Mouse (Mus musculus) liver, embryonic 12.5 days (tissue): Measurements from ENCODE around the gene V1ra8. TPM values are rescaled to one million over a fixed set of nuclear protein-coding genes. Genes with fewer than 3 reads are reported as not detected.
"Not testable (repeated sequence)": the region's sequence is repeated elsewhere in the genome, so short reads cannot be mapped to it uniquely, and the experiment has no call there.

Experiments used
- ATAC-seq: fragments of 200-750 bp; cut with Nextera tagmentation; 2 replicates; pipeline ENCODE4 v1.8.0; 2017; ENCODE audit warnings: moderate number of reproducible peaks, mild to moderate bottlenecking, moderate library complexity
- H3K27ac ChIP-seq: fragments of 300-500 bp; sonication (generic); 2 replicates; pipeline ENCODE4 v1.5.1; 2016; ENCODE audit warnings: mild to moderate bottlenecking
- H3K27me3 ChIP-seq: fragments of 300-500 bp; sonication (generic); replicated peaks from 2 replicates; pipeline ENCODE4 v1.6.1; 2016; ENCODE audit warnings: mild to moderate bottlenecking, moderate library complexity
- H3K36me3 ChIP-seq: fragments of 300-500 bp; sonication (generic); 2 replicates; pipeline ENCODE4 v1.6.1; 2016; ENCODE audit warnings: mild to moderate bottlenecking, moderate library complexity
- H3K4me1 ChIP-seq: fragments of 300-500 bp; sonication (generic); 2 replicates; pipeline ENCODE4 v1.6.1; 2016
- H3K4me2 ChIP-seq: fragments of 300-500 bp; sonication (generic); 2 replicates; pipeline ENCODE4 v1.6.1; 2016; ENCODE audit warnings: mild to moderate bottlenecking, moderate library complexity
- H3K4me3 ChIP-seq: fragments of 300-500 bp; sonication (generic); 2 replicates; pipeline ENCODE4 v1.5.1; 2016; ENCODE audit warnings: mild to moderate bottlenecking, moderate library complexity
- H3K9ac ChIP-seq: fragments of 300-500 bp; sonication (generic); 2 replicates; pipeline ENCODE4 v1.6.1; 2016; ENCODE audit warnings: mild to moderate bottlenecking, moderate library complexity
- H3K9me3 ChIP-seq: fragments of 300-500 bp; sonication (generic); replicated peaks from 2 replicates; pipeline ENCODE4 v1.6.1; 2016; ENCODE audit warnings: mild to moderate bottlenecking, moderate library complexity
- WGBS: fragments of 180-500 bp; shearing (Covaris S2); methylation state at CpG from one replicate; pipeline ENCODE4 v1.1.7; 2016; ENCODE audit not compliant: insufficient replicate concordance; 5-methylcytosine and 5-hydroxymethylcytosine counted together
- polyA plus RNA-seq: library from polyadenylated mRNA; unstranded; fragments of >200 nt; fragmentation: Nextera tagmentation; extraction: Ambion mirVana; gene quantifications from 2 replicates; pipeline ENCODE4 v1.2.1, GENCODE M21; 2016

V1ra8 gene
- polyA plus RNA-seq = not detected in 2 replicates

GRCm38 (mm10) chr6:90202493-90202892, at the start of gene V1ra8:
Gene V1ra8 (plus strand): TSS chr6:90202793.
- 51% methylated on average over 2 of the region's 2 CpGs for WGBS

GRCm38 (mm10) chr6:90160139-90160538, 42.5 kb upstream of the V1ra8 start:
- Histone ChIP-seq H3K4me2 (no peak overlapping the region), H3K27me3 (no peaks in the 10 kb centered on the region)
- WGBS = 65% methylated on average over 3 of the region's 3 CpGs

More at GRCm38 (mm10) chr6:90202493-90202892, at the start of gene V1ra8:
- not testable (repeated sequence) for H3K27me3 ChIP-seq, H3K27ac ChIP-seq, H3K36me3 ChIP-seq, ATAC-seq, H3K4me2 ChIP-seq, H3K9me3 ChIP-seq, H3K4me3 ChIP-seq, H3K9ac ChIP-seq, H3K4me1 ChIP-seq

GRCm38 (mm10) chr6:90174508-90174907, 28.1 kb upstream of the V1ra8 start, which contains the start of gene Vmn1r52:
Gene Vmn1r52 (plus strand): TSS chr6:90174808.
- Histone ChIP-seq H3K36me3 (no peaks in the 10 kb centered on the region), H3K4me2 (no peak within 1 kb of the TSS), H3K4me3 (no peak within 1 kb of the TSS), H3K9me3 (no peaks in the 10 kb centered on the region), H3K27me3 (no peaks in the 10 kb centered on the region), H3K4me1 (no peaks in the 10 kb centered on the region), H3K9ac (no peak within 1 kb of the TSS), H3K27ac (no peak within 1 kb of the TSS)
- 34% methylated on average over 2 of the region's 2 CpGs for WGBS
- no peak for ATAC-seq

More at GRCm38 (mm10) chr6:90160139-90160538, 42.5 kb upstream of the V1ra8 start:
- Histone ChIP-seq H3K9me3 (no peaks in the 10 kb centered on the region; the same call in 1 of the 2 replicates), H3K36me3 (no peaks in the 10 kb centered on the region), H3K4me1 (no peaks in the 10 kb centered on the region), H3K27ac (no peak overlapping the region), H3K4me3 (no peak overlapping the region), H3K9ac (no peak overlapping the region)
- ATAC-seq = no peak

- Histone ChIP-seq H3K9ac (no peak within 1 kb of the TSS), H3K4me3 (no peak within 1 kb of the TSS), H3K4me2 (no peak within 1 kb of the TSS), H3K4me1 (no peaks in the 10 kb centered on the region), H3K27me3 (no peaks in the 10 kb centered on the region), H3K9me3 (0 out of 2 replicates have a peak, but pooled peaks cover 18% of the 10 kb centered on the region), H3K27ac (no peak within 1 kb of the TSS), H3K36me3 (no peaks in the 10 kb centered on the region)
- no peak for ATAC-seq
- WGBS = 53% methylated on average over 1 of the region's 1 CpGs
These were observed 21.7 kb downstream of the V1ra8 start, which contains the start of gene Vmn1r53 for GRCm38 (mm10) chr6:90224338-90224737. Gene Vmn1r53 (minus strand): TSS chr6:90224438.

GRCm38 (mm10) chr6:90232114-90232513, 29.5 kb downstream of the V1ra8 start:
- H3K27me3 ChIP-seq, H3K36me3 ChIP-seq, ATAC-seq, H3K4me3 ChIP-seq, H3K27ac ChIP-seq, H3K4me1 ChIP-seq, H3K9ac ChIP-seq, H3K4me2 ChIP-seq: not testable (repeated sequence)
- 75% methylated on average over 4 of the region's 4 CpGs for WGBS
- peaks cover 20% of the 10 kb centered on the region for H3K9me3 ChIP-seq

GRCm38 (mm10) chr6:90232681-90233080, 30.1 kb downstream of the V1ra8 start:
- WGBS = 39% methylated on average over 27 of the region's 27 CpGs
- Histone ChIP-seq H3K27me3 (no peaks in the 10 kb centered on the region), H3K9ac (no peak overlapping the region), H3K4me3 (no peak overlapping the region), H3K4me2 (no peak overlapping the region), H3K9me3 (peaks cover 20% of the 10 kb centered on the region), H3K4me1 (no peaks in the 10 kb centered on the region), H3K27ac (no peak overlapping the region), H3K36me3 (no peaks in the 10 kb centered on the region)
- ATAC-seq = no peak

- Histone ChIP-seq H3K4me2 (no peak overlapping the region), H3K9me3 (0 out of 2 replicates have a peak, but pooled peaks cover under 1% of the 10 kb centered on the region), H3K9ac (no peak overlapping the region), H3K27me3 (no peaks in the 10 kb centered on the region), H3K36me3 (no peaks in the 10 kb centered on the region), H3K27ac (no peak overlapping the region), H3K4me1 (no peaks in the 10 kb centered on the region), H3K4me3 (no peak overlapping the region)
- WGBS = 62% methylated on average over 3 of the region's 3 CpGs
- ATAC-seq = no peak
These were observed 41.4 kb downstream of the V1ra8 start for GRCm38 (mm10) chr6:90244019-90244418.

GRCm38 (mm10) chr6:90246000-90246399, 43.4 kb downstream of the V1ra8 start, which contains the start of gene Vmn1r54:
Gene Vmn1r54 (plus strand): TSS chr6:90246300.
- Histone ChIP-seq H3K4me1 (no peaks in the 10 kb centered on the region), H3K9me3 (no peaks in the 10 kb centered on the region), H3K27me3 (no peaks in the 10 kb centered on the region), H3K36me3 (no peaks in the 10 kb centered on the region), H3K4me3 (no peak within 1 kb of the TSS), H3K27ac (no peak within 1 kb of the TSS), H3K4me2 (no peak within 1 kb of the TSS), H3K9ac (no peak within 1 kb of the TSS)
- no peak for ATAC-seq
- 43% methylated on average over 1 of the region's 1 CpGs for WGBS

Other genes starting within 250 kb of the V1ra8 start
- gene Vmn1r46, start 233.5 kb upstream of the V1ra8 start, polyA plus RNA-seq = not detected in 2 replicates
- not detected in 2 replicates for gene Vmn1r47, start 186.6 kb upstream of the V1ra8 start, polyA plus RNA-seq
- not detected in 2 replicates for gene Vmn1r48, start 166.0 kb upstream of the V1ra8 start, polyA plus RNA-seq
- not detected in 2 replicates for gene Vmn1r49, start 124.3 kb upstream of the V1ra8 start, polyA plus RNA-seq
- gene Vmn1r50, start 101.4 kb upstream of the V1ra8 start, polyA plus RNA-seq = not detected in 2 replicates
- gene Vmn1r51, start 80.2 kb upstream of the V1ra8 start, polyA plus RNA-seq = not detected in 2 replicates
- gene Vmn1r52, start 28.0 kb upstream of the V1ra8 start, polyA plus RNA-seq = not detected in 2 replicates
- gene Vmn1r53, start 21.6 kb downstream of the V1ra8 start, polyA plus RNA-seq = not detected in 2 replicates
- not detected in 2 replicates for gene Vmn1r54, start 43.5 kb downstream of the V1ra8 start, polyA plus RNA-seq
- not detected in 2 replicates for gene BC048671, start 98.4 kb downstream of the V1ra8 start, polyA plus RNA-seq
- gene Chst13, start 122.4 kb downstream of the V1ra8 start, polyA plus RNA-seq = 14.5 and 16.7 TPM in 2 replicates
- 3.9 TPM in 2 replicates for gene Uroc1, start 130.5 kb downstream of the V1ra8 start, polyA plus RNA-seq
- 5.6 and 7.9 TPM in 2 replicates for gene Zxdc, start 166.7 kb downstream of the V1ra8 start, polyA plus RNA-seq
- not detected in 2 replicates for gene Cfap100, start 226.0 kb downstream of the V1ra8 start, polyA plus RNA-seq